Mouse (Mus musculus): ENCODE data around the gene Greb1. TPM values are rescaled to one million over a fixed set of nuclear protein-coding genes. Genes with fewer than 3 reads are reported as not detected.

Gene Greb1
- polyA plus RNA-seq, 1 experiment from 2014 or later = 0.85 TPM

DNA sequence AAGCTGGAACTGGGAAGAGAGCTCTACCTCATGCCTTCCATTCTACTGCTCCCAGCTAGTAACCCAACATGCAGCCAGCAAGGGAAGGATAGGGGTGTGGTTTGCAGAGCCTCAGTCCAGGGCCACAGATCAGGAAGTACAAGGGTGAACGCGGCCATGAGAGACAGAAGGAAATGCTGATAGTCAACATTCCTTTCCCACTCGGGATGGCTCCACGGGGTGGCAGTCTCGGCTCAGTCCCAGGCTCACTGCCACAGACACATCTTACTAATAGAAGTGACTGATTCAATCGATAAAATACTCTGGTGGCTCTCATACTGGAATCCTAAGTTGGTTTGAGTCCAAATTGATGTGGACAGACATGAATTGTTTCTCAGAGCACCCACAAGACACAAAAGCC lies 27.8 kb upstream of the Greb1 start:
- peaks cover 56% of the 10 kb centered on the region for H3K36me3 ChIP-seq (ENCODE audit: poor library complexity, severe bottlenecking)
- no peaks in the 10 kb centered on the region for H3K4me1 ChIP-seq
- no peak overlapping the region for H3K4me3 ChIP-seq
- no peak for ATAC-seq
- no peak overlapping the region for H3K4me2 ChIP-seq
- WGBS = 89% methylated on average over 6 of the region's 6 CpGs
- no peak overlapping the region for H3K9ac ChIP-seq
- no peak overlapping the region for H3K27ac ChIP-seq
- no peaks in the 10 kb centered on the region for H3K9me3 ChIP-seq (replicated peaks)
- H3K27me3 ChIP-seq = no peaks in the 10 kb centered on the region

- 100% methylated on average over 1 of the region's 1 CpGs for WGBS
These were observed 23.0 kb upstream of the Greb1 start for GRCm38 (mm10) chr12:16823701-16824100.

DNA sequence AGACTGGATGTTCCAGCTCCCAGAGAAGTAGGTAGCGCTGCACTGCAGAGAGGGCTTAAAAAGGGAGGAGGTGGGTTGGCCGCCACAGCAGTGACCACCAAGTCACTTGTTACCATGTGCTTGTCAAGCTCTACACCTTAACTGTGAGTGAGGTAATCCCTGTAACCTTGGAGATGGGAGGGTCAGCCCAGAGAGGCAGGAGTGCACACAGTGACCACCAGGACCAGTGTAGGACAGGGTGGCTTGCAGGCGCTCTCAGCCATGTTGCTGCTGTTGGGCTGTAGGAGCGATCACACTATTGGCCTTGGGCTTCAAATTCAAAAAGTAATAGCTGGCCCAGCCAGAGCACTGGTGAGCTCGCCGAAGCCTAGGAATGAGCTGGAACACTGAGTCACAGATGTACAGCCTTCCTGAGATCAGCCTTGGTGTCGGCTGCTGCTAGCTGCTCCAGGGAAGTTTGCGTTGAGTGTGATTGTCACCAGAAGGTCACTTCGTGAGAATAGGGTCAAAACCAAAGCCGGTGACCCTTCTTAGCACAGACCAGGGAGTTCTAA lies 21.6 kb upstream of the Greb1 start:
- no peak for ATAC-seq
- Histone ChIP-seq H3K4me2 (no peak overlapping the region), H3K4me1 (peaks cover 6% of the 10 kb centered on the region), H3K9ac (no peak overlapping the region), H3K36me3 (ENCODE audit: poor library complexity, severe bottlenecking) (peaks cover 91% of the 10 kb centered on the region), H3K27ac (no peak overlapping the region), H3K9me3 (replicated peaks) (no peaks in the 10 kb centered on the region), H3K4me3 (no peak overlapping the region), H3K27me3 (no peaks in the 10 kb centered on the region)
- 94% methylated on average over 10 of the region's 10 CpGs for WGBS

More at GRCm38 (mm10) chr12:16823701-16824100, 23.0 kb upstream of the Greb1 start:
- Histone ChIP-seq H3K9me3 (replicated peaks) (no peaks in the 10 kb centered on the region), H3K27me3 (no peaks in the 10 kb centered on the region), H3K4me1 (peaks cover under 1% of the 10 kb centered on the region; the same call in 1 of the 2 replicates), H3K9ac (no peak overlapping the region), H3K36me3 (ENCODE audit: poor library complexity, severe bottlenecking) (peaks cover 97% of the 10 kb centered on the region), H3K27ac (no peak overlapping the region), H3K4me3 (no peak overlapping the region), H3K4me2 (no peak overlapping the region)
- no peak for ATAC-seq

GRCm38 (mm10) chr12:16820761-16821160 lies 20.1 kb upstream of the Greb1 start:
- no peak overlapping the region; the same call in 1 of the 2 replicates for H3K27ac ChIP-seq
- H3K4me1 ChIP-seq = peaks cover 6% of the 10 kb centered on the region
- no peak overlapping the region for H3K4me3 ChIP-seq
- WGBS = 76% methylated on average over 7 of the region's 7 CpGs
- peaks cover 90% of the 10 kb centered on the region for H3K36me3 ChIP-seq (ENCODE audit: poor library complexity, severe bottlenecking)
- no peak for ATAC-seq
- H3K9ac ChIP-seq = no peak overlapping the region
- H3K4me2 ChIP-seq = no peak overlapping the region
- H3K9me3 ChIP-seq (replicated peaks) = no peaks in the 10 kb centered on the region
- no peaks in the 10 kb centered on the region for H3K27me3 ChIP-seq

DNA sequence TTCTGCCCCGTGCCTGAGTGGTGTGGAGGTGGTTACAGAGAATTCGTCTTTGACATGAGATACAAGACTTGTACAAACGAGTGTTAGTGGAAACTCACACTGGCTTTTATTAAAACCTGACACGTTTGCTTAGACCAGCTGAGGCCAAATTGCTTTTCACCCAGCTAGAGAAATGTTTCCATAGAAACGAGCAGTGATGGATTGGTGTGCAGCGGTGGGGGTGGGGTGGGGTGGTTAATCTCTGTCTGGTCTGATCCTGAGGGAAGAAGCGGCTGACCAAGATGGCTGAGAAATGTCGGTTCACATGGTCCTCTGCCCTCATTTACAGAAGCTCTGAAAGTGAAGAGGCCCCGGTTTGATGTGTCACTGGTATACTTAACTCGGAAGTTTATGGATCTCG lies 17.8 kb upstream of the Greb1 start:
- Histone ChIP-seq H3K4me3 (no peak overlapping the region), H3K4me2 (no peak overlapping the region), H3K27ac (no peak overlapping the region; the same call in 1 of the 2 replicates), H3K9me3 (replicated peaks) (no peaks in the 10 kb centered on the region), H3K36me3 (ENCODE audit: poor library complexity, severe bottlenecking) (peaks cover 74% of the 10 kb centered on the region), H3K9ac (no peak overlapping the region), H3K27me3 (no peaks in the 10 kb centered on the region), H3K4me1 (peaks cover 6% of the 10 kb centered on the region)
- peak; percentile 73; the same call in 1 of the 2 replicates for ATAC-seq
- WGBS = 37% methylated on average over 11 of the region's 11 CpGs

DNA sequence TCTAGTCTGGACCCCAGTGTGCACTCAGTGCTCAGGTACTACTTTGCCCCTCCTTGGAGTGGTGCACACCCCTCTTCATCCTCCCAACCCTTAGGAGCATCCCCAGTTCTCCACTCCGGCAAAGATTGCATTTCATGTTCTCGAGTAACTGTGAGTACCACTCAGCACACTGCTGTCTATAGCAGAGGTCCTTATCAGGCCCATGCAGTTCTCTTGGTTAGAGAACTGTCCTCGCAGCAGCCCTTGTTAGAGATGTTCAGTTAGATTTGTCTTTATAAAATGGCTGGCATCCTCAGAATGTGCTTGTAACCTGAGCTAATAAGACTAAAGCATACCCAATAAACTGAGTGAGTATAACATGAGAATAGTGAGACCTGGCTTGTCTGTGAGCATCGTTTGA lies 16.5 kb upstream of the Greb1 start:
- WGBS = 90% methylated on average over 4 of the region's 4 CpGs
- peaks cover 60% of the 10 kb centered on the region for H3K36me3 ChIP-seq (ENCODE audit: poor library complexity, severe bottlenecking)
- no peak overlapping the region for H3K9ac ChIP-seq
- no peak overlapping the region; the same call in 1 of the 2 replicates for H3K27ac ChIP-seq
- H3K4me3 ChIP-seq = no peak overlapping the region
- no peaks in the 10 kb centered on the region for H3K9me3 ChIP-seq (replicated peaks)
- peaks cover 17% of the 10 kb centered on the region for H3K4me1 ChIP-seq
- ATAC-seq = no peak
- no peaks in the 10 kb centered on the region for H3K27me3 ChIP-seq
- H3K4me2 ChIP-seq = no peak overlapping the region

DNA sequence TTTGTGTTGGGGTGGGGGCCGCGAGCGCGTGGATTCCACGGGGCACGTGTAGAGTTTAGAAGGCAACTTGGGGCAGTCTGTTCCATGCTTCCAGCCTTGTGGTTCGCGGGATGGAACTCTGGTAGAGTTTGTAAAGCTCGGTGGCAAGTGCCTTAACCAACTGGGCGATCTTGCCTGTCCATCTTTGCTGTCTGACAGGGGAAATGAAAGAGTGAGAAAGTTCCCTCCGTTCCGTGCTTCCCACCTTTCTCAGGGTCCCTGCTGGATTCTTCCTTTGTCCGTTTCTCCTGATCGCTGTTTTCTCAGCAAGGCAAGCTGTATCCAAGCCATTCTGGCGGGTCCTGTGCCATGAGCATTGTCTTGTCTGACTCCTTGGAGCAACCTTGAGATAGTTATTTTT lies 10.8 kb upstream of the Greb1 start:
- H3K4me3 ChIP-seq = peak overlapping the region; percentile 81
- 7% methylated on average over 15 of the region's 15 CpGs for WGBS
- no peak overlapping the region for H3K27ac ChIP-seq

DNA sequence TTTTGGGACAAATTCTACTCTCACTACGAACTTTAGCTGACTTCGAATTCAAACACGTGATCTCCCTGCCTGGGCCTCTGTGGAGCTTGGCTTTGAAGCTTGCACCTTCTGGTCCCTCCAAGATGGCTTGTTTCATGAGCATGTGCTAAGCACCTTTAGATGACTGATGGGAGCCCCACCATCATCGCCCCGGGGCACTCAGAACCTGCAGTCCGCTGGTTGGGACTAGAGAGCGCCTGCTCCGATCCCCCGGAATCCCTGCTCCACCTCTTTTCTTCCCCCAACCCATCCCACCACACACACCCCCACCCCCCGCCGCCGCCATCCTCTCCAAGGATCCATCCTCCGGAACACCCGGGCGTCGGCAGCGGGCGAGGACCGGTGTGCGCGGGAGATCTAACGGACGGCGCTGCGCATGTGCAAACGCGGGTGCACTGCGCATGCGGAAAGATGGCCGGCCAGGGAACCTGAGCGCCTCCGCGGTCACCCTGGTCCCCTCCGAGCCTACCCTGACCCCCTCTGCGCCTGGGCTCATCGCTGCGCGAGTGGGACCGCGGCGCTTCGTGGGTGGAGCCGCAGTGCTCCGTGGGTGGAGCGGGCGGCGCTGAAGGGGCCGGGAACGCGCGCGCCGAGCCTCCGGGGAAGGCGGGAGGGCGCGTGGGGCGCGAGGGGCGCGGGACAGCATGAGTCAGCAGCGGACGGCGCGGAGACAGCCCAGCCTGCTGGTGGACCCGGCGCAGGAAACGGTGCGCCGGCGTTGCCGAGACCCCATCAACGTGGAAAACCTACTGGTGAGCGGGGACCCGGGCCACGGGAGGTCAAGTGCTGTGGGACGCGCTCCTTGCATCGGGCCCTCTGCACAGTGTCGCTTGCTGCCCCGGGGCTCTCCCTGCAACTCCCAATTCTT lies 10.1 kb upstream of the Greb1 start, which contains the start of gene E2f6:
TSS of gene E2f6 (plus strand) at position 439 of the 907 bp plus-strand sequence.
- H3K4me3 ChIP-seq = peak within 1 kb of the TSS; percentile 81
- peak within 1 kb of the TSS; percentile 84 for H3K9ac ChIP-seq
- peaks cover 21% of the 10 kb centered on the region for H3K4me1 ChIP-seq
- peak; percentile 90 for ATAC-seq
- peak within 1 kb of the TSS; percentile 86 for H3K4me2 ChIP-seq
- WGBS = 7% methylated on average over 75 of the region's 81 CpGs
- H3K27ac ChIP-seq = 0 out of 2 replicates have a peak within 1 kb of the TSS, but pooled peaks have one; percentile 19
- peaks cover 44% of the 10 kb centered on the region for H3K27me3 ChIP-seq
- no peaks in the 10 kb centered on the region for H3K9me3 ChIP-seq (replicated peaks)
- peaks cover 7% of the 10 kb centered on the region; the same call in 1 of the 2 replicates for H3K36me3 ChIP-seq (ENCODE audit: poor library complexity, severe bottlenecking)

More for the DNA sequence above, 10.8 kb upstream of the Greb1 start:
- Histone ChIP-seq H3K4me1 (peaks cover 21% of the 10 kb centered on the region), H3K9ac (peak overlapping the region; percentile 84), H3K9me3 (replicated peaks) (no peaks in the 10 kb centered on the region), H3K4me2 (peak overlapping the region; percentile 86), H3K27me3 (peaks cover 37% of the 10 kb centered on the region), H3K36me3 (ENCODE audit: poor library complexity, severe bottlenecking) (peaks cover 11% of the 10 kb centered on the region)
- ATAC-seq = peak; percentile 26

DNA sequence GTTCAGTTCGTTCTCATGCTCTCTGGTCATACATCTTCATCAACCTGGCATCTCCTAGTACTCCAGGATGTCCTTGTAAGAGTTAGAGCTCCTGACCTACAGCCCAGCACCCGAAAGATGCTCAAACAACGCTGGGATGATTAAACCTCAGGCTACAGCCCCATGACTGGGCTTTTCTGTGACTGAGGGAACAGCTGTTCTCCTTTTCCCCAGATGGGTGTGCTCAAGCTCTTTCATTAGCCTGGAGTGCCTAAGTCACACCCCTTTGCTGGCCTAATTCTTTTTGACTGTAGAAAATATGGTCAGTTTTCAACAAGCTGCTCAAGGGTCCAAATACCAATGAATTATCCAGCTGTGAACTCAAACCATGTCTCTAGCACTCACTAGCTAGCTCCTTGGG lies 7.4 kb upstream of the Greb1 start:
- Histone ChIP-seq H3K4me1 (peaks cover 36% of the 10 kb centered on the region), H3K27ac (no peak overlapping the region), H3K36me3 (ENCODE audit: poor library complexity, severe bottlenecking) (no peaks in the 10 kb centered on the region), H3K4me2 (no peak overlapping the region), H3K27me3 (peaks cover 59% of the 10 kb centered on the region), H3K4me3 (no peak overlapping the region), H3K9me3 (replicated peaks) (no peaks in the 10 kb centered on the region), H3K9ac (no peak overlapping the region)
- no peak for ATAC-seq
- WGBS = 45% methylated on average over 3 of the region's 3 CpGs

DNA sequence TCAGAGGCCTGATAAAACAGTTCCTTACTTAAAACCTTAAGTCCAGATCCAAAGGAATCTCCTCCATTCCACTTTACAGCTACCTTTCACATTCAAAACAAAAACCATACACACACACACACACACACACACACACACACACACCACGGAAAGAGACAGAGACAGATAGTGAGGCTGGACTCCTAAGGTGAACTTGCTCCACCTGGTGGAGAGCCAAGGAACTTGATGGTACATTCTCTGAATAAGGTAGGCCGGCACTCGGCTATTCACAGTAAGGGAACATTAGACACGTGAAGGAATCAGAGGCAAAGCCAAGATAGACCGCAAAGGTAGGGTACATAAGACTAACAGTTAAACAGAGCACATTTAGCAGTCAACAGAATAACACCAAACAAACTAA lies 4.8 kb upstream of the Greb1 start:
- Histone ChIP-seq H3K36me3 (ENCODE audit: poor library complexity, severe bottlenecking) (no peaks in the 10 kb centered on the region), H3K4me1 (peaks cover 19% of the 10 kb centered on the region), H3K4me3 (no peak overlapping the region), H3K27me3 (peaks cover 79% of the 10 kb centered on the region), H3K9ac (no peak overlapping the region), H3K9me3 (replicated peaks) (no peaks in the 10 kb centered on the region), H3K4me2 (no peak overlapping the region), H3K27ac (no peak overlapping the region)
- 3% methylated on average over 5 of the region's 5 CpGs for WGBS
- ATAC-seq = peak; percentile 80

DNA sequence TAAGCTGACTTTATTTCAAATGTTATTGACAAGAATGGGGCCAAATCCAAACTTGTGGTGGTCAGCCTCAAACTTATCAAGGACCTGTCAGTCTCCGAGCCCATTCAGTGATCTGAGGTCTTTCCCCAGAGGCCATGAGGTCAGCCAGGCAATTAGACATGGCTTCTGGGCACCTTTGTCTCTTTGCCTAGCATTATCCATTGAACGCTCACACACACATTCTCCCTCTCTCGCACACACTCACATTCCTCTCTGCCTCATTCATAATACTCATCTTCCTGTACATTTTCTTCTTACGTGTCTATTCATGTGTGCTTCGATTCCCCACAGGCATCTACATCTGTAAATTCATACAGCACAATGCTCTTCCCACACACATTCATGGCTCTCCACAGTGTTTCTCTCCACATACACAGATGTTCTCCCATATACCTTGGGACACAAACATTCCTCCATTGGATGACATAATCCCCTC lies 3.3 kb upstream of the Greb1 start:
- Histone ChIP-seq H3K4me3 (no peak overlapping the region), H3K4me2 (no peak overlapping the region), H3K36me3 (ENCODE audit: poor library complexity, severe bottlenecking) (no peaks in the 10 kb centered on the region), H3K27ac (no peak overlapping the region), H3K27me3 (peaks cover 79% of the 10 kb centered on the region), H3K9me3 (replicated peaks) (no peaks in the 10 kb centered on the region), H3K4me1 (peaks cover 28% of the 10 kb centered on the region), H3K9ac (no peak overlapping the region)
- WGBS = 10% methylated on average over 5 of the region's 5 CpGs
- ATAC-seq = no peak

DNA sequence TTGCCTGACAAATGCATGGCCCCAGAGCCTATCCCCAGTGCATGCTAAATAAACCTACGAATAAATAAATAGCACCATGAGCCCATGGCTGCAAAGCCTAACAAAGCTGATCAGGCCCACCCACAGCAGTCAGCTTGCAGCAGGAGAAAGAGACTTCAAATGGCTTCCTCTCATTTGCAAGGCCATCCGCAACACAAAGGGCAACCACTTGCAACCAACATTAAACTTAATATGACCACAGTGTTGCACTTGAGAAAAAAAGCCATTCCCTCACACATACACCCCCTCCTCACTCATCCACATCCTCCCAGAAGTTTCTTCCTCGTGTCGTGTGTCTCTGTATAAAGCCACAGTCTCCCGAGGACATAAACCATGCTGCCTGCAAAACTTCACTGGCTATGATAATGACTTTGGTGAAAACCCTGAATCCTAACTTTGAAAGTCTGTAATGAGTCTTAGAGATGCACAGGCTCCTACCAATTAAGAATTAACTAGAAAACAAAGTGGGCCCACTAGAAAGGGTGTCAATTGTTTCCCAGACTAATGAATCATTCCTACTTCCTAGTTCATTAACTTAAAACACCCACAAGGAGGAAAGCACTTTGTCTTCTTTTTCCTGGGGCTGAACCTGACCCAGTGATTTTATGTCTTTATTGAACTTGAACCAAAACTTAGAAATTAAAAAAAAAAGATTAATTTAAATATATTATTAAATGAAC lies 2.7 kb upstream of the Greb1 start:
- no peaks in the 10 kb centered on the region for H3K9me3 ChIP-seq (replicated peaks)
- 5% methylated on average over 5 of the region's 5 CpGs for WGBS
- no peak overlapping the region for H3K4me3 ChIP-seq
- peaks cover 28% of the 10 kb centered on the region for H3K4me1 ChIP-seq
- no peak overlapping the region for H3K4me2 ChIP-seq
- H3K27me3 ChIP-seq = peaks cover 79% of the 10 kb centered on the region
- H3K9ac ChIP-seq = no peak overlapping the region
- no peak overlapping the region for H3K27ac ChIP-seq
- H3K36me3 ChIP-seq (ENCODE audit: poor library complexity, severe bottlenecking) = no peaks in the 10 kb centered on the region
- ATAC-seq = no peak

Measured in forebrain, embryonic 13.5 days (tissue).